Mouse (Mus musculus): ENCODE measurements around the gene Stum.

- TF ChIP-seq POLR2A (IDR thresholded peaks at IDR 0.05; ENCODE audit: borderline replicate concordance, low read depth, low read length) (no peak), CTCF (IDR thresholded peaks at IDR 0.05; ENCODE audit: low read depth, low read length) (no peak)
Observed at GRCm38 (mm10) chr1:180465620-180466019, 17.7 kb downstream of the Stum start.

Measured in bone marrow macrophage, adult 2 months (primary cell).